Mouse (Mus musculus) lung, postnatal 0 days (tissue): ENCODE measurements at regions not wholly inside any gene's neighbourhood (a gene's known extent, or its start where the extent isn't known, plus 50 kb on each side); places are given as distances from the start of the nearest gene placed in this dataset.

Source experiments
- CTCF ChIP-seq: IDR thresholded peaks from 2 replicates; pipeline ENCODE4 v1.5.1; 2016; ENCODE audit warnings: antibody characterized with exemption, mild to moderate bottlenecking
- EP300 ChIP-seq: IDR thresholded peaks from 2 replicates; pipeline ENCODE4 v1.6.1; 2016; ENCODE audit warnings: antibody characterized with exemption, mild to moderate bottlenecking, control low read depth

DNA sequence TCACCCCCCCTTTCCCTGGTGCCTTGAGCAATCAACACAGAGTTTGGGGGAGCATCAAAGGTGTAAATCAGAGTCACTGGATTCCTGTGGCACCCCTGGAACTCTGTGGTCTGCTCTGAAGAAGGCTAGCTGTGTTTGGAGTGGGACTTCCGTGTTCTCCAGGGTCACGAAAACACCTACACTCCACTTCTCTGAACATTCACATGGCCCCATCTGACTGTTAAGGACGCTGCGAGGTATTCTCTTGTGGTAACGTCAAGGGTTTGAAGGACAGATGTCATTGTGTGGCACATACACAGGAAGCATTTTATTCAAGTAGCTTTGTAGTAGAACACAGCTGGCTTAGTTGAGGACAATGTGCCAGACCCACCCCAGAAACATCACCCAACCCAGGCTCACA is 137.1 kb downstream of the Gadd45g start:
- TF ChIP-seq CTCF (no peak), EP300 (no peak; the same call in 1 of the 2 replicates)
